Mouse (Mus musculus) lung, postnatal 0 days (tissue): Measurements from ENCODE around the gene 4930444G20Rik. TPM values are rescaled to one million over a fixed set of nuclear protein-coding genes. Genes with fewer than 3 reads are reported as not detected.
"Not testable (repeated sequence)": the region's sequence is repeated elsewhere in the genome, so short reads cannot be mapped to it uniquely, and the experiment has no call there.

ENCODE experiments used
- ATAC-seq: fragments of 200-750 bp; cut with Nextera tagmentation; 2 replicates; pipeline ENCODE4 v1.8.0; 2017; ENCODE audit warnings: moderate library complexity
- DNase-seq: peaks from one replicate; pipeline ENCODE4 v3.0.0-alpha.2; 2016; ENCODE audit warnings: low spot score
- H3K27ac ChIP-seq: fragments of 300-500 bp; sonication (generic); 2 replicates; pipeline ENCODE4 v1.5.1; 2014; ENCODE audit warnings: antibody characterized with exemption, mild to moderate bottlenecking, low read length, mixed read lengths
- H3K27me3 ChIP-seq: fragments of 300-500 bp; sonication (generic); replicated peaks from 2 replicates; pipeline ENCODE4 v1.6.1; 2014; ENCODE audit warnings: low read length, mixed read lengths; ENCODE audit not compliant: insufficient read depth
- H3K36me3 ChIP-seq: fragments of 300-500 bp; sonication (generic); 2 replicates; pipeline ENCODE4 v1.6.1; 2014; ENCODE audit warnings: low read length, mixed read lengths; ENCODE audit not compliant: insufficient read depth
- H3K4me1 ChIP-seq: fragments of 300-500 bp; sonication (generic); 2 replicates; pipeline ENCODE4 v1.6.1; 2014; ENCODE audit warnings: antibody characterized with exemption, low read depth, low read length, mixed read lengths; ENCODE audit not compliant: insufficient read depth
- H3K4me2 ChIP-seq: fragments of 300-500 bp; sonication (generic); replicated peaks from 2 replicates; pipeline ENCODE4 v1.6.1; 2014; ENCODE audit warnings: low read depth, mild to moderate bottlenecking, low read length, moderate library complexity, mixed read lengths
- H3K4me3 ChIP-seq: fragments of 300-500 bp; sonication (generic); 2 replicates; pipeline ENCODE4 v1.5.1; 2014; ENCODE audit warnings: low read depth, low read length
- H3K9ac ChIP-seq: fragments of 300-500 bp; sonication (generic); replicated peaks from 2 replicates; pipeline ENCODE4 v1.6.1; 2014; ENCODE audit warnings: low read depth, mild to moderate bottlenecking
- H3K9me3 ChIP-seq: fragments of 300-500 bp; sonication (generic); 2 replicates; pipeline ENCODE4 v1.6.1; 2016; ENCODE audit warnings: low read length, mixed read lengths
- CTCF ChIP-seq: IDR thresholded peaks from 2 replicates; pipeline ENCODE4 v1.5.1; 2016; ENCODE audit warnings: antibody characterized with exemption, mild to moderate bottlenecking
- EP300 ChIP-seq: IDR thresholded peaks from 2 replicates; pipeline ENCODE4 v1.6.1; 2016; ENCODE audit warnings: antibody characterized with exemption, mild to moderate bottlenecking, control low read depth
- WGBS: fragments of 180-500 bp; shearing (Covaris S2); extraction: QIAGEN DNeasy Blood & Tissue Kit; methylation state at CpG from one replicate; pipeline ENCODE4 v1.1.7; 2014; 5-methylcytosine and 5-hydroxymethylcytosine counted together
- polyA plus RNA-seq: library from polyadenylated mRNA; unstranded; fragments of >200 nt; fragmentation: Nextera tagmentation; extraction: Ambion mirVana; gene quantifications from 2 replicates; pipeline ENCODE4 v1.2.1, GENCODE M21; 2015

The 4930444G20Rik gene
- polyA plus RNA-seq, 1 experiment from 2014 or later, result not detected

GRCm38 (mm10) chr10:22058218-22059025 is 9.5 kb downstream of the 4930444G20Rik start:
- Histone ChIP-seq H3K4me2 (peak overlapping the region; percentile 68), H3K9me3 (no peaks in the 10 kb centered on the region), H3K27ac (no peak overlapping the region), H3K4me3 (peak overlapping the region; percentile 38), H3K9ac (0 out of 2 replicates have a peak overlapping the region, but pooled peaks have one; percentile 16), H3K4me1 (peaks cover 3% of the 10 kb centered on the region), H3K36me3 (no peaks in the 10 kb centered on the region), H3K27me3 (no peaks in the 10 kb centered on the region)
- DNase-seq (peak; percentile 97), ATAC-seq (peak; percentile 99)
- 10% methylated on average over 40 of the region's 41 CpGs for WGBS
- TF ChIP-seq CTCF (no peak), EP300 (no peak)

- H3K27me3 ChIP-seq, result no peaks in the 10 kb centered on the region
- no peak overlapping the region for H3K9ac ChIP-seq
- H3K4me3 ChIP-seq, result no peak overlapping the region
- no peak overlapping the region for H3K4me2 ChIP-seq
- no peaks in the 10 kb centered on the region for H3K9me3 ChIP-seq
- no peak overlapping the region for H3K27ac ChIP-seq
- H3K36me3 ChIP-seq, result no peaks in the 10 kb centered on the region
- DNase-seq (no peak), ATAC-seq (no peak)
- peaks cover 3% of the 10 kb centered on the region for H3K4me1 ChIP-seq
- TF ChIP-seq CTCF (no peak), EP300 (no peak)
Observed at GRCm38 (mm10) chr10:22055308-22055707, 12.6 kb downstream of the 4930444G20Rik start.

DNA sequence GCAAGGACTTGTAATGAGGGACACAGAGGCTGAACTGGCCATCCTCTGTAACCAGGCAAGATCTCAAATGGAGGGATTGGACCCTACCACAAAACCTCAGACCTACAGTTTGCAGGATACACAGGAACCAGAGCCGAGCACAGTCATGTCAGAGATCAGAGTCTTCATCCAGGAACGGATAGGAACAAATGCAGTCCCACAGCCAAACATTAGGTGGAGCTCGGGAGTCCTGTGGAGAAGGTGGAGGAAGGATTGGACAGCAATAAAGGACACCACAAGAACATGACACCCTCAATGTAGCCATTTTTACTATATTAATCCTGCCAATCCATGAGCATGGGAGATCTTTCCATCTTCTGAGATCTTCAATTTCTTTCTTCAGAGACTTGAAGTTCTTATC is 31.6 kb downstream of the 4930444G20Rik start:
- not testable (repeated sequence) for H3K4me1 ChIP-seq, H3K4me3 ChIP-seq, H3K9ac ChIP-seq, ATAC-seq, H3K9me3 ChIP-seq, H3K36me3 ChIP-seq, H3K27ac ChIP-seq, H3K27me3 ChIP-seq, H3K4me2 ChIP-seq
- TF ChIP-seq CTCF, result peak; percentile 74
- WGBS, result 3% methylated on average over 3 of the region's 3 CpGs
- DNase-seq, result peak; percentile 69

GRCm38 (mm10) chr10:22034303-22034702 is 33.6 kb downstream of the 4930444G20Rik start:
- Histone ChIP-seq H3K4me3 (no peak overlapping the region), H3K27me3 (no peaks in the 10 kb centered on the region), H3K4me2 (no peak overlapping the region), H3K9ac (no peak overlapping the region), H3K36me3 (no peaks in the 10 kb centered on the region), H3K4me1 (no peaks in the 10 kb centered on the region), H3K9me3 (no peaks in the 10 kb centered on the region), H3K27ac (no peak overlapping the region)
- TF ChIP-seq CTCF, result peak; percentile 57
- no peak for TF ChIP-seq EP300
- 6% methylated on average over 9 of the region's 9 CpGs for WGBS
- ATAC-seq (no peak), DNase-seq (peak; percentile 39)

DNA sequence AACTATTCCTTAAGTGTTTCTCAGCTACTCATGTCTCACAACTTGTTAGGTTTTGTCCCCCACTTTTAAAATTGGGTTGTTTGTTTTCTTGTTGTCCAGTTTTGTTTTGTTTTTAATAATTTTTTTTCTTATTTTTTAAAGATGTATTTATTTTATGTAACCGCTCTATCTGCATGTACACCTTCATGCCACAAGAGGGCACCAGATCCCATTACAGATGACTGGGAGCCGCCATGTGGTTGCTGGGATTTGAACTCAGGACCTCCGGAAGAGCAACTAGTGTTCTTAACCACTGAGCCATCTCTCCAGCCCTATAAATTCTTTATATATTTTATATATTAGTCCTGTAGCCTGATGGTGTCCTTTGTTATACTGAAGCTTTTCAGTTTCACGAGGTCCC is 49.3 kb downstream of the 4930444G20Rik start:
- Histone ChIP-seq H3K27me3 (no peaks in the 10 kb centered on the region), H3K27ac (no peak overlapping the region), H3K9me3 (no peaks in the 10 kb centered on the region), H3K4me3 (no peak overlapping the region), H3K9ac (no peak overlapping the region), H3K36me3 (no peaks in the 10 kb centered on the region), H3K4me2 (no peak overlapping the region), H3K4me1 (no peaks in the 10 kb centered on the region)
- DNase-seq, result peak; percentile 4
- ATAC-seq, result no peak
- TF ChIP-seq CTCF (peak; percentile 20), EP300 (no peak)
- WGBS, result 90% methylated on average over 4 of the region's 4 CpGs

GRCm38 (mm10) chr10:22017469-22018159 is 50.3 kb downstream of the 4930444G20Rik start:
- no peak for ATAC-seq
- Histone ChIP-seq H3K9me3 (no peaks in the 10 kb centered on the region), H3K27me3 (no peaks in the 10 kb centered on the region), H3K36me3 (no peaks in the 10 kb centered on the region), H3K4me1 (no peaks in the 10 kb centered on the region), H3K4me3 (no peak overlapping the region), H3K9ac (no peak overlapping the region), H3K27ac (no peak overlapping the region), H3K4me2 (no peak overlapping the region)
- WGBS, result 56% methylated on average over 16 of the region's 16 CpGs
- peak; percentile 5 for DNase-seq
- TF ChIP-seq EP300 (no peak), CTCF (no peak)

Other genes starting within 250 kb of the 4930444G20Rik start
- 86.9 and 130 TPM in 2 replicates for gene Sgk1, start 185.9 kb downstream of the 4930444G20Rik start, polyA plus RNA-seq
- gene E030030I06Rik, start 81.2 kb upstream of the 4930444G20Rik start, polyA plus RNA-seq, result 20.9 and 21.7 TPM in 2 replicates
- gene Raet1e, start 90.5 kb upstream of the 4930444G20Rik start, polyA plus RNA-seq, result 4.6 and 5.1 TPM in 2 replicates
- 0.19 and 0.25 TPM in 2 replicates for gene H60b, start 90.5 kb upstream of the 4930444G20Rik start, polyA plus RNA-seq